Mouse (Mus musculus) forebrain, postnatal 0 days (tissue): ENCODE results near the gene Gm382. TPM values are rescaled to one million over a fixed set of nuclear protein-coding genes. Genes with fewer than 3 reads are reported as not detected.

Experiments
- ATAC-seq: fragments of 200-750 bp; cut with Nextera tagmentation; 2 replicates; pipeline ENCODE4 v1.8.0; 2017; ENCODE audit warnings: mild to moderate bottlenecking, moderate library complexity
- DNase-seq: peaks from one replicate; pipeline ENCODE4 v3.0.0-alpha.2; 2015
- H3K27ac ChIP-seq: fragments of 300-500 bp; sonication (generic); 2 replicates; pipeline ENCODE4 v1.5.1; 2014; ENCODE audit warnings: low read depth, mild to moderate bottlenecking, antibody characterized with exemption, low read length, moderate library complexity, mixed read lengths
- H3K27me3 ChIP-seq: fragments of 300-500 bp; sonication (generic); 2 replicates; pipeline ENCODE4 v1.6.1; 2014; ENCODE audit warnings: mild to moderate bottlenecking, low read length, mixed read lengths; ENCODE audit not compliant: insufficient read depth
- H3K36me3 ChIP-seq: fragments of 300-500 bp; sonication (generic); 2 replicates; pipeline ENCODE4 v1.6.1; 2014; ENCODE audit warnings: mild to moderate bottlenecking, moderate library complexity; ENCODE audit not compliant: insufficient read depth
- H3K4me1 ChIP-seq: fragments of 300-500 bp; sonication (generic); 2 replicates; pipeline ENCODE4 v1.6.1; 2014; ENCODE audit warnings: antibody characterized with exemption; ENCODE audit not compliant: insufficient read depth
- H3K4me2 ChIP-seq: fragments of 300-500 bp; sonication (generic); 2 replicates; pipeline ENCODE4 v1.6.1; 2014; ENCODE audit warnings: low read depth, mild to moderate bottlenecking, moderate library complexity
- H3K4me3 ChIP-seq: fragments of 300-500 bp; sonication (generic); 2 replicates; pipeline ENCODE4 v1.5.1; 2014; ENCODE audit warnings: low read depth, low read length, mixed read lengths
- H3K9ac ChIP-seq: fragments of 300-500 bp; sonication (generic); 2 replicates; pipeline ENCODE4 v1.6.1; 2014; ENCODE audit warnings: mild to moderate bottlenecking
- H3K9me3 ChIP-seq: fragments of 300-500 bp; sonication (generic); 2 replicates; pipeline ENCODE4 v1.6.1; 2016; ENCODE audit warnings: low read length
- CTCF ChIP-seq: sonication (generic); IDR thresholded peaks from 2 replicates; pipeline ENCODE4 v1.5.1; 2016; ENCODE audit warnings: antibody characterized with exemption, control low read depth, low read depth
- WGBS: fragments of 180-500 bp; shearing (Covaris S2); extraction: QIAGEN DNeasy Blood & Tissue Kit; methylation state at CpG from one replicate; pipeline ENCODE4 v1.1.7; 2014; 5-methylcytosine and 5-hydroxymethylcytosine counted together
- polyA plus RNA-seq: library from polyadenylated mRNA; unstranded; fragments of >200 nt; fragmentation: Nextera tagmentation; extraction: Ambion mirVana; gene quantifications from 2 replicates; pipeline ENCODE4 v1.2.1, GENCODE M21; 2015
- total RNA-seq: library from RNA; depleted of rRNA; stranded (reverse); fragments of >200 nt; gene quantifications from 2 replicates; pipeline ENCODE4 v1.2.3, GENCODE M21; 2014; rRNA removed

Gene Gm382
- total RNA-seq: not detected in 2 replicates
- polyA plus RNA-seq: not detected in 2 replicates

DNA sequence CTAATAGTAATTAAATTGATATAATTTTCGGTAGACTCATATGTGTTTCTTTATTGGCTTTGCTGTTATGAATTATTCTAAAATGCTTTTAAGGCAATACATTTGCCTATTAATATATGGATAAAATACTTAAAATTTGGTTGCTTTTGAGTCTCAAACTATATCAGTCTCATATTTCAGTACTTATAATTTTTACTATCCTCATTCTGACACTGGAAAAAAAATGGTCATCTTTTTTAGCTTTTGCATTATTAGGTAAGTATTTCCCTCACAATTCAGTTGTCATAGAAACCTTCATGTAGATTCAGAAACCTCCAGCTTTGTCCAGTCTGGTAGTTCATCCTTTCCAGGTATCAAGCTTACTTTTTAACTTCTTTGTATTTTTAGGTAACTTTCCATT, at the start of gene Gm382:
Gene Gm382 (plus strand): TSS at position 301 of the 400 bp plus-strand sequence.
- Histone ChIP-seq H3K36me3 (no peaks in the 10 kb centered on the region), H3K27me3 (no peaks in the 10 kb centered on the region), H3K9ac (no peak within 1 kb of the TSS), H3K4me3 (no peak within 1 kb of the TSS), H3K9me3 (no peaks in the 10 kb centered on the region), H3K4me1 (no peaks in the 10 kb centered on the region), H3K4me2 (no peak within 1 kb of the TSS), H3K27ac (no peak within 1 kb of the TSS)
- DNase-seq: no peak
- 87% methylated on average over 1 of the region's 1 CpGs for WGBS
- no peak for TF ChIP-seq CTCF
- no peak for ATAC-seq

DNA sequence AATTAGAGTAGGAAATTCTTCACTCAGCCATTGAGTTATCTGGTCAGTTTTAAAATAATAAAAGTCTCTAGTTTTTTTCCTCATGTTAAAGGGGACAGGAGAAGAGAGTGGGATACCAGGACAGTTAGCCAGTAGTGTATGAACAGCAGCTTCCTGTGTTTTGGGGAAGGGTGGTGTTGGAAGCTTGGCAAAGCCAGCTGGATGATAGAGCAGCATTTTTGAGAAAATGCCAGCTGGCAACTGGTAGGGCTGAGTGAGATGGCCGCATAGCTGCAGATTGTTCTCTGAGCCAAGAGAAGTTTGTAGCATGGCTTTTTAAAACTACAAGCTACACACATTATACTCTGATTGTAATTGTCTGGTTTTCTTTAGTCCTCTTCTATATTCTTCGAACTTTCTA, 30.4 kb downstream of the Gm382 start:
- no peak overlapping the region for H3K4me2 ChIP-seq
- H3K27me3 ChIP-seq: no peaks in the 10 kb centered on the region
- ATAC-seq (no peak), DNase-seq (no peak)
- no peak overlapping the region for H3K9ac ChIP-seq
- no peaks in the 10 kb centered on the region for H3K4me1 ChIP-seq
- H3K4me3 ChIP-seq: no peak overlapping the region
- TF ChIP-seq CTCF: no peak
- 75% methylated on average over 2 of the region's 2 CpGs for WGBS
- H3K36me3 ChIP-seq: no peaks in the 10 kb centered on the region
- H3K27ac ChIP-seq: no peak overlapping the region
- no peaks in the 10 kb centered on the region for H3K9me3 ChIP-seq

DNA sequence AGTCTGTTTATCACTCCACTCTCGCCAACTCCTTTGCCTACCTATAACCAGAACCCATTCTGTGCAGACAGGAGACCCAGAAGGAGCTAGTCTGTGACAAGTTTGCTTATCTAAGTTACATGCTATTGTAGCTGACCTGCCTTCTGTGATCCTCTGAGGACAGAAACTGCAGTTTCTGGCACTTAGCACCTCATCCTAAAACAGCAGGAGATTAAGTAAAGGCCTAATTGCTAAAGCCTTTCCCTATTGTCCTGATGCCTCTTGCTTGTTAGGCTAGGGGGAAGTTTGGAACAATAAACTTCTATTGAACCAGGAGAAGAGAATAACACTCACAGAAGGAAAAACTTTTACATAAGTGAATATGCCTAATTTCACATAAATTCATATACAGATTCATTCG, 51.5 kb downstream of the Gm382 start:
- Histone ChIP-seq H3K9ac (no peak overlapping the region), H3K27me3 (no peaks in the 10 kb centered on the region), H3K4me2 (no peak overlapping the region), H3K9me3 (no peaks in the 10 kb centered on the region), H3K4me1 (no peaks in the 10 kb centered on the region), H3K4me3 (no peak overlapping the region), H3K27ac (no peak overlapping the region), H3K36me3 (no peaks in the 10 kb centered on the region)
- no peak for TF ChIP-seq CTCF
- ATAC-seq: no peak
- WGBS: 72% methylated on average over 2 of the region's 2 CpGs
- DNase-seq: no peak

DNA sequence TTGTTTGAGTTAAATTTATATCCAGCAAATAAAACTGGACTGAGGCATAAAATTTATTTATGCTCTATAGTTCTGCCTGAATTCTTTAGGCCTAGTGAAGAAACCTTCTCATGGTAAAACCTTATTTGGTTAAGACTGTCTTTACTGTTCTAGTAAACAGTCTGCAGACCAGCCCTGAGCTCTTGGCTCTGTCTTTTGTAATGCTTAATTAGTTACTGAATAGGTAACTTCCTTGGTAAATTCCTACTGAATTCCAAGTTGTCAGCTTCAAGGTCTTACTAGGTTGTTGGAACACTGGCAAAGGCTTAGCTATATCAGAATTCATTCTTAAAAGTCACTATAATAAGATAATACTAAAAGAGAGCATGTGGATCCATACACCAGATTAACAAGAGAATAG, 53.3 kb downstream of the Gm382 start:
- H3K27ac ChIP-seq: no peak overlapping the region
- H3K4me1 ChIP-seq: no peaks in the 10 kb centered on the region
- DNase-seq: no peak
- no peaks in the 10 kb centered on the region for H3K9me3 ChIP-seq
- no peak overlapping the region for H3K4me2 ChIP-seq
- no peaks in the 10 kb centered on the region for H3K36me3 ChIP-seq
- TF ChIP-seq CTCF: no peak
- no peak for ATAC-seq
- no peak overlapping the region for H3K9ac ChIP-seq
- H3K4me3 ChIP-seq: no peak overlapping the region
- H3K27me3 ChIP-seq: no peaks in the 10 kb centered on the region

DNA sequence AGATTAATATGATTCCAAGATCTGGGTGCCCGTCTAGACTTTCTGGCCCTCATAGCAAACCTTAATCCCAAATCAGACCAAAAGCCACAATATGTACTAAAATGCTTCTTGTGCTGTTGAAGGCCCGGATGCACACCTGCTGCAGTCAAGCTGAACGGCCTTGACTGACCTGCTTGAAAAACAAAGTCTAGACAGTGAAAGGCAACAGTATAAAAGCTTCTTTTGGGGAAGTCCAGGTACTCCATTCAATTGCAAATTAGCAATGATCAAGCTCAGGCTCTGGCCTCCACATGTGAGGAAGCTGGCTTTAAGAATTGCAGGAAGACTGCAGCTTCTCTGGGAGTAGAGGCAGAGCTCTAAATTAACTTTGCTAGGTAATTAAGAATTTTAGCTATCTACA, 54.2 kb downstream of the Gm382 start:
- H3K9ac ChIP-seq: no peak overlapping the region
- H3K27me3 ChIP-seq: no peaks in the 10 kb centered on the region
- WGBS: 74% methylated on average over 3 of the region's 3 CpGs
- H3K4me3 ChIP-seq: no peak overlapping the region
- ATAC-seq: no peak
- no peak overlapping the region for H3K4me2 ChIP-seq
- H3K4me1 ChIP-seq: no peaks in the 10 kb centered on the region
- no peak for DNase-seq
- H3K36me3 ChIP-seq: no peaks in the 10 kb centered on the region
- no peak overlapping the region for H3K27ac ChIP-seq
- no peak for TF ChIP-seq CTCF
- H3K9me3 ChIP-seq: no peaks in the 10 kb centered on the region

DNA sequence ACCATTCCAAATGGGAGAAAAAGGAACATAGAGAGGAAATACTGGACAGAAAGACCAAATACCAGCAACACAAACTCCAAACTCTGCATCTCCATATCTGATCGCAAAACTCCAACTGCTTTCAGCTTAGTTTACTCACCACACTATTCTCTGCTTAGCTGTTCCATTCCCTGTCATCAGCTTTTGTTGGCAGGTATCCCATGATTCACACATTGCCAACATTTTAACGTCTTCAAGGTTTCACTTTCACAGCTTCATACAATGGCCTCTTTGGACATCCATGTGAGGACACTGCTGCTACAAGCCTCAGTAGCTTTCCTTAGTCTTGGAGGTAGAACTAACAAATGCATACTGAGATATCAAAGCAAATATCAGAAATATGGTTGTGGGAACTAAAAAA, 64.6 kb downstream of the Gm382 start:
- H3K9ac ChIP-seq: no peak overlapping the region
- no peak for DNase-seq
- H3K9me3 ChIP-seq: no peaks in the 10 kb centered on the region
- 79% methylated on average over 2 of the region's 2 CpGs for WGBS
- H3K4me3 ChIP-seq: no peak overlapping the region
- no peak overlapping the region for H3K4me2 ChIP-seq
- H3K36me3 ChIP-seq: no peaks in the 10 kb centered on the region
- H3K27me3 ChIP-seq: no peaks in the 10 kb centered on the region
- no peak overlapping the region for H3K27ac ChIP-seq
- no peak for TF ChIP-seq CTCF
- H3K4me1 ChIP-seq: no peaks in the 10 kb centered on the region
- ATAC-seq: no peak

Other genes with a start within 250 kb of the Gm382 start
- not detected in 2 replicates for gene 4932411N23Rik, start 224.1 kb upstream of the Gm382 start, total RNA-seq
- not detected in 2 replicates for gene 4932411N23Rik, start 224.1 kb upstream of the Gm382 start, polyA plus RNA-seq